Mouse (Mus musculus) G1E (cell line): ENCODE measurements around the gene Trem2.

Experiments
- CTCF ChIP-seq: IDR thresholded peaks from 2 replicates; pipeline ENCODE4 v1.5.1; 2012; ENCODE audit warnings: low read depth, low read length, inconsistent platforms, mixed read lengths
- GATA1 ChIP-seq: IDR thresholded peaks from 2 replicates; pipeline ENCODE4 v1.6.1; 2012; ENCODE audit warnings: borderline replicate concordance, low read length, inconsistent platforms, mixed read lengths
- GATA2 ChIP-seq: IDR thresholded peaks from 2 replicates; pipeline ENCODE4 v1.6.1; 2012; ENCODE audit warnings: low read depth, low read length, inconsistent platforms, borderline replicate concordance
- POLR2AphosphoS5 ChIP-seq: IDR thresholded peaks from 2 replicates; pipeline ENCODE4 v1.6.1; 2012; ENCODE audit warnings: low read depth, low read length, inconsistent platforms; ENCODE audit not compliant: insufficient replicate concordance
- TAL1 ChIP-seq: conservative IDR thresholded peaks from 2 replicates; pipeline ENCODE4 v1.6.1; 2012; ENCODE audit warnings: low read depth, low read length, inconsistent platforms, mixed read lengths

DNA sequence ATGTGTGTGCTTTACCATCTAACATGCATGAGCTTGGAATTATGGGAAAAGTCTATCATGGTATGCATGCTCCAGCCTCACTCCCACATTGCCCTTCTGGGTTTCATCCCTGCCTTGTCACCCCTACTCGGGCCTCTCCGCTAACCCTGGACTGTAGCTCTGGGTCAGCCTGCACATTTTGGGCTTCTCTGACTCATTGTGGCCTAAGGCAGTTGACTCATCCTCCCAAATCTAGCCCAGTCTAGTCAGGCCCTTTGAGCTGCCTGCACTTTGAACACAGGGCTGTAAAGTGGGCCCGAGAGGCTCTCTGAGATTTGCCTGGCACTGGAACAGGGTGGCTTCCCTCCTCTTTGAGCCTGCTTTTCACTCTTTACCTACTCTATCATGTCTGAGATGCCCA, 9.6 kb downstream of the Trem2 start:
- TF ChIP-seq CTCF (no peak), GATA1 (no peak), TAL1 (no peak), GATA2 (no peak), POLR2AphosphoS5 (no peak)
